Mouse (Mus musculus): ENCODE results near the gene Rps6ka3. TPM values are rescaled to one million over a fixed set of nuclear protein-coding genes. Genes with fewer than 3 reads are reported as not detected.

Rps6ka3 gene
- polyA plus RNA-seq, 1 experiment from 2014 or later: 5.5 TPM

- no peaks in the 10 kb centered on the region for H3K27me3 ChIP-seq (ENCODE audit: control insufficient read depth, insufficient read depth, low read depth, low read length)
- no peak overlapping the region for H3K4me2 ChIP-seq (ENCODE audit: low read depth, low read length)
- no peak for ATAC-seq (ENCODE audit: low read depth)
- H3K36me3 ChIP-seq (ENCODE audit: control insufficient read depth, insufficient read depth, low read length): no peaks in the 10 kb centered on the region
- H3K4me1 ChIP-seq (replicated peaks; ENCODE audit: control insufficient read depth, insufficient read depth, low read length): no peaks in the 10 kb centered on the region
- no peak overlapping the region for H3K9ac ChIP-seq (ENCODE audit: low read length)
- H3K4me3 ChIP-seq (ENCODE audit: low read length): no peak overlapping the region
- no peak overlapping the region for H3K27ac ChIP-seq (ENCODE audit: low read length)
- WGBS: 23% methylated on average over 1 of the region's 1 CpGs
- H3K9me3 ChIP-seq (ENCODE audit: control insufficient read depth, low read length): no peaks in the 10 kb centered on the region
Observed at GRCm38 (mm10) chrX:159237275-159237674, 27.2 kb downstream of the Rps6ka3 start.

- peak; percentile 34 for ATAC-seq (ENCODE audit: low read depth)
- Histone ChIP-seq H3K27me3 (ENCODE audit: control insufficient read depth, insufficient read depth, low read depth, low read length) (no peaks in the 10 kb centered on the region), H3K36me3 (ENCODE audit: control insufficient read depth, insufficient read depth, low read length) (no peaks in the 10 kb centered on the region), H3K4me1 (replicated peaks; ENCODE audit: control insufficient read depth, insufficient read depth, low read length) (no peaks in the 10 kb centered on the region), H3K9ac (ENCODE audit: low read length) (peak overlapping the region; percentile 57), H3K27ac (ENCODE audit: low read length) (peak overlapping the region; percentile 92), H3K9me3 (ENCODE audit: control insufficient read depth, low read length) (no peaks in the 10 kb centered on the region), H3K4me3 (ENCODE audit: low read length) (peak overlapping the region; percentile 62), H3K4me2 (ENCODE audit: low read depth, low read length) (peak overlapping the region; percentile 62)
- WGBS: 15% methylated on average over 24 of the region's 27 CpGs
Observed at GRCm38 (mm10) chrX:159254001-159254884, 44.1 kb downstream of the Rps6ka3 start.

- H3K27ac ChIP-seq (ENCODE audit: low read length): peak overlapping the region; percentile 92
- peak overlapping the region; percentile 80 for H3K9ac ChIP-seq (ENCODE audit: low read length)
- H3K36me3 ChIP-seq (ENCODE audit: control insufficient read depth, insufficient read depth, low read length): no peaks in the 10 kb centered on the region
- ATAC-seq (ENCODE audit: low read depth): peak; percentile 96
- H3K4me3 ChIP-seq (ENCODE audit: low read length): peak overlapping the region; percentile 62
- 8% methylated on average over 27 of the region's 71 CpGs for WGBS
- no peaks in the 10 kb centered on the region for H3K4me1 ChIP-seq (replicated peaks; ENCODE audit: control insufficient read depth, insufficient read depth, low read length)
- no peaks in the 10 kb centered on the region for H3K27me3 ChIP-seq (ENCODE audit: control insufficient read depth, insufficient read depth, low read depth, low read length)
- no peaks in the 10 kb centered on the region for H3K9me3 ChIP-seq (ENCODE audit: control insufficient read depth, low read length)
- peak overlapping the region; percentile 62 for H3K4me2 ChIP-seq (ENCODE audit: low read depth, low read length)
Observed at GRCm38 (mm10) chrX:159255123-159255978, 45.2 kb downstream of the Rps6ka3 start.

GRCm38 (mm10) chrX:159256040-159256852 lies 46.1 kb downstream of the Rps6ka3 start:
- no peak; the same call in 1 of the 2 replicates for ATAC-seq (ENCODE audit: low read depth)
- Histone ChIP-seq H3K36me3 (ENCODE audit: control insufficient read depth, insufficient read depth, low read length) (no peaks in the 10 kb centered on the region), H3K4me2 (ENCODE audit: low read depth, low read length) (peak overlapping the region; percentile 57), H3K9ac (ENCODE audit: low read length) (peak overlapping the region; percentile 80), H3K9me3 (ENCODE audit: control insufficient read depth, low read length) (no peaks in the 10 kb centered on the region), H3K4me3 (ENCODE audit: low read length) (peak overlapping the region; percentile 62), H3K27me3 (ENCODE audit: control insufficient read depth, insufficient read depth, low read depth, low read length) (no peaks in the 10 kb centered on the region), H3K4me1 (replicated peaks; ENCODE audit: control insufficient read depth, insufficient read depth, low read length) (no peaks in the 10 kb centered on the region), H3K27ac (ENCODE audit: low read length) (peak overlapping the region; percentile 83)
- 11% methylated on average over 35 of the region's 57 CpGs for WGBS

GRCm38 (mm10) chrX:159256921-159257421 lies 46.9 kb downstream of the Rps6ka3 start:
- H3K4me3 ChIP-seq (ENCODE audit: low read length): peak overlapping the region; percentile 62
- ATAC-seq (ENCODE audit: low read depth): no peak
- peak overlapping the region; percentile 57 for H3K4me2 ChIP-seq (ENCODE audit: low read depth, low read length)
- H3K27me3 ChIP-seq (ENCODE audit: control insufficient read depth, insufficient read depth, low read depth, low read length): no peaks in the 10 kb centered on the region
- H3K4me1 ChIP-seq (replicated peaks; ENCODE audit: control insufficient read depth, insufficient read depth, low read length): no peaks in the 10 kb centered on the region
- H3K9me3 ChIP-seq (ENCODE audit: control insufficient read depth, low read length): no peaks in the 10 kb centered on the region
- no peak overlapping the region for H3K27ac ChIP-seq (ENCODE audit: low read length)
- 15% methylated on average over 20 of the region's 20 CpGs for WGBS
- peak overlapping the region; percentile 80 for H3K9ac ChIP-seq (ENCODE audit: low read length)
- H3K36me3 ChIP-seq (ENCODE audit: control insufficient read depth, insufficient read depth, low read length): no peaks in the 10 kb centered on the region

DNA sequence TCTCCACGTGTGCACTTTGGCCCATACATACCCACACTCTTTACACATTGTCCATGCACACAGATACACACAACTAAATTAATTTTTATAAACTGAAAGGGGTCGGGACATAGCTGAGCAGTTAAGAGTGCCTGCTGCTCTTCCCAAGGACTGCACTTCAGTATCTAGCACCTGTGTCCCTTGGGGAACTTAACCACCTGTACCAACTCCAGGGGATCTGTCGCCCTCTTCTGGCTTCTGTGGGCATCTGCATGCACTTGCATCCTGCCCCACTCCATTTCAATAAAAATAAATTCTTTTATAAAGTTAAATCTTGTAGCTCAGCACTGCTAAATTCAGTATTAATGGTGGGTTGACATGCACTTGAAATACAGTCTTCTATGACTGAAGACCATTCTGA lies 54.6 kb downstream of the Rps6ka3 start:
- Histone ChIP-seq H3K9me3 (ENCODE audit: control insufficient read depth, low read length) (no peaks in the 10 kb centered on the region), H3K36me3 (ENCODE audit: control insufficient read depth, insufficient read depth, low read length) (no peaks in the 10 kb centered on the region), H3K4me3 (ENCODE audit: low read length) (no peak overlapping the region), H3K27ac (ENCODE audit: low read length) (no peak overlapping the region), H3K4me2 (ENCODE audit: low read depth, low read length) (no peak overlapping the region), H3K4me1 (replicated peaks; ENCODE audit: control insufficient read depth, insufficient read depth, low read length) (no peaks in the 10 kb centered on the region), H3K27me3 (ENCODE audit: control insufficient read depth, insufficient read depth, low read depth, low read length) (no peaks in the 10 kb centered on the region), H3K9ac (ENCODE audit: low read length) (no peak overlapping the region)
- WGBS: 45% methylated on average over 3 of the region's 3 CpGs
- ATAC-seq (ENCODE audit: low read depth): no peak

DNA sequence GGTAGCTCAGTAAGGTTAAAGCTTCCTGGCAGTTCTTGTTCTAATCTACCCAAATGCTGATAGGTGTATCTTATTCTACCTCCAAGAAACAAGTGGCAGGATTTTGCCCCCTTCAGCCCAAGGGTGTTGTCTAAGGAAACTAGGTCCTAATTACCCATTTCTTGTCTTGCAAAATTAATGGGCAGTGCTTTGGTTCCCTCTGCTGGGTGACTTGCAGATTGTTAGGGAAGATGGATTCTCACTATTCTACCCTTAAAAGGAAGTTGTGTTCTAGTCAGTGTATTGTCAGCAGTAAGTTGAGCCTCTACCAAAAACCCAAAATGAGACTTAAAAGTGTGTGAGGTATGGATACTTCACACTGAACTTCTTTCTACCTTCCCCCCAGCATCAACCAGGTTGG lies 59.0 kb downstream of the Rps6ka3 start:
- no peaks in the 10 kb centered on the region for H3K4me1 ChIP-seq (replicated peaks; ENCODE audit: control insufficient read depth, insufficient read depth, low read length)
- no peaks in the 10 kb centered on the region for H3K36me3 ChIP-seq (ENCODE audit: control insufficient read depth, insufficient read depth, low read length)
- H3K9me3 ChIP-seq (ENCODE audit: control insufficient read depth, low read length): no peaks in the 10 kb centered on the region
- ATAC-seq (ENCODE audit: low read depth): no peak
- H3K27me3 ChIP-seq (ENCODE audit: control insufficient read depth, insufficient read depth, low read depth, low read length): no peaks in the 10 kb centered on the region
- H3K9ac ChIP-seq (ENCODE audit: low read length): no peak overlapping the region
- no peak overlapping the region for H3K4me2 ChIP-seq (ENCODE audit: low read depth, low read length)
- no peak overlapping the region for H3K4me3 ChIP-seq (ENCODE audit: low read length)
- H3K27ac ChIP-seq (ENCODE audit: low read length): no peak overlapping the region

DNA sequence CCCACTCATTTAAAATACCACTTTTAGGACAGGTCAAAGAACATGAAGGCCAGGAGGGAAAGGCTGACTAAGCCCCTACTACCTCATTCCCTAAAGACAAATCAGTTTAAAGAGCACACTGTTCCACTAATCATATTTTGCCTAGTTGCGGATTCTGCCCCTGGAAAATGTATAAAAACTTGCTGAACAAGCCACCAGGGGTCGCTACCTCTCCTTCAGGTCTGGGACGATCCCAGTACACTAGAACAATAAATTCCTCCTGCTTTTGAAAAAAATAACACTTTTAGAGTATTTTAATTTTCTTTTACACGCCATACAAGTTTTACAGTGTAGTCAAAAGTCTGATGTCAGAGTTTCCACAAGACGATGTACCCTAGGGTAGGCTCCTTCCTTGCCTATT lies 76.7 kb downstream of the Rps6ka3 start:
- no peaks in the 10 kb centered on the region for H3K4me1 ChIP-seq (replicated peaks; ENCODE audit: control insufficient read depth, insufficient read depth, low read length)
- WGBS: 67% methylated on average over 5 of the region's 5 CpGs
- H3K27ac ChIP-seq (ENCODE audit: low read length): no peak overlapping the region
- H3K4me3 ChIP-seq (ENCODE audit: low read length): no peak overlapping the region
- ATAC-seq (ENCODE audit: low read depth): no peak
- no peak overlapping the region for H3K4me2 ChIP-seq (ENCODE audit: low read depth, low read length)
- H3K9me3 ChIP-seq (ENCODE audit: control insufficient read depth, low read length): no peaks in the 10 kb centered on the region
- no peak overlapping the region for H3K9ac ChIP-seq (ENCODE audit: low read length)
- H3K36me3 ChIP-seq (ENCODE audit: control insufficient read depth, insufficient read depth, low read length): no peaks in the 10 kb centered on the region
- no peaks in the 10 kb centered on the region for H3K27me3 ChIP-seq (ENCODE audit: control insufficient read depth, insufficient read depth, low read depth, low read length)

Measured in lung, embryonic 16.5 days (tissue).